Mouse (Mus musculus): Measurements from ENCODE around the gene Sirpa.
A peak's percentile ranks its signal among the peaks of the same experiment; 100 is the strongest.

The Sirpa gene

DNA sequence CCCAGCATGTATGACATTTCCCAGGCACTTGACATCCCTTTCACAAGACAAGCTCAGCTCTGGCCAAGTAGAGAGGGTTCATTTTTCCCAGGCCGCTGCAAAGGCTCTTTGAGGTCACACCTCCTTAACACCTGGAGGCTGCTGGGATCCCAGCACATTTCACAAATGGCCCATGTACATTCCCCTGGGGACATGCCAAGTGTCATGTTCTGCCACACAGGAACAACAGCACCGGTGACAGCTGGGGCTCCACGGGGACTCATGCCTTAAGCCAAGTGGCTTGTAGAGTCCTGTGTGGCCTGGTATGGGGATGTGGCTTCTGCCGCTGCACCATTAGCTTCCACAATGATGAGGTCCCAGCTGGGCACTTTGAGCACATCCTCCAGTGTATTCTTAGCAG is 60.0 kb downstream of the Sirpa start:
- DNase-seq = no peak

DNA sequence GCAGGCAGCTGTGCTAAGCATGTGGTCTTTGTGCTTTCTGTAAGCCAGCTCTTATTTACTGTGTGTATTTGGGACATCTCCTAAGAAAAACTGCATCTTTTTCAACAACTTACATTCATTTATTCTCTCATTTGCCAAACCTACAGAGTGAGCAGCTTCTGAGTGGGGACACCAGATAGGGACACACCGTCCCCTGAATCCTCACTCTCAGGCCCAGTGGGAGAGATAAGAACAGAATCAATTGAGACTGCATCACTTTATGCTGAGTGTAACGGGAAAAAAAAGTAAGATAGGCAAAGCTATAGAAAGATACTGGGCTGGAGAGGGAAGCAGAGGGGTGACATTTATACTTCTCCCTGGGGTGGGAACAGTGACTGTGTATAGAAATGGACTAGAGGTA is 61.0 kb downstream of the Sirpa start:
- DNase-seq = no peak

DNA sequence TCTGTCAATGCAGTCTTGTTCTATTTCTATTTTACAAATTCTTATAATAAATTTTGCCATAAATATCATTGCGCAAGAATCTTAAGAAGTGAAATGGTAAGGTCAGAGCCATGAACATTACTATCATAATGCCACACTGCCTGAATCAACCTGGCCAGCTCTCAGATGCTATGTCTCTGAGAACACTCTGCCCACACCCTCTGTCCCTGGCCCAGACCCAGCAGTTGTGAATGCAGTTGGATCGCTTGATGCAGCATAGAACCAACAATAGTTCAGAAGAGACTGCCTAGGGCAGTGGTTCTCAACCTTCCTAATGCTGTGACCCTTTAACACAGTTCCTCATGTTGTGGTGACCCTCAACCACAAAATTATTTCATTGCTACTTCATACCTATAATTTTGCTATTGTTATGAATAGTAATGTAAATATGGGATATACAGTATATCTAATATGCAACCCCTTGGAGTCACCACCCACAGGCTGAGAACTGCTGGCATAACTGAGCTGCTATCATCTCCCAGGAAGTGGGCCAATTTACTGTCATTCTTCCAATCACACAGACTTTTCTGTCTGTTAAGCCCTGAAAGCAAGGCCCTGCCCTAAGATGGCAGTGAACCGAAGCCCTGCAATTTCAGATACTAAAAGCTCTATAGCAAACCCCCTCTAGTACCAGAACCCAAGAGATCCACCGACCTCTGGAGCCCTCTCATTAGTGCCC is 61.8 kb downstream of the Sirpa start:
- no peak for DNase-seq

DNA sequence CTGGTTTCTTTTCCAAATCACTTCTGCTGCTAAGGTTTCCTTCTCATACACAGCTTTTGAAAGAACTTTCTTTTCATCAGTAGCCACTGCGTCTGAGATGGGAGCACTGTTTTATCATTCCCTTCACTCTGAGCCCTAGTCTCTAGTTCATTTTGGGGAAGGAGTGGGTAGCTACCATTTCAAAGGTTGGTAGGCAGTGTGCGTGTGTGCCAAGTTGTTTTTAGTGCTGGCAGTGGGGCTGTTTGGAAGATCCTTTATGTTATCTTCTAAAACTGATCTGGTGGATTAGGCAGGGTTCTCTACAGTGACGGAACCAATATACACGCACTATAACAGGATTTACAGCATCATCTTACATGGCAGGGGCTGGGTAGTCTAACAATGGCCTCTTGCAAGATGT is 62.4 kb downstream of the Sirpa start:
- DNase-seq = no peak

GRCm38 (mm10) chr2:129658796-129659195 is 66.2 kb downstream of the Sirpa start:
- no peak for DNase-seq

GRCm38 (mm10) chr2:129660020-129660419 is 67.4 kb downstream of the Sirpa start:
- DNase-seq = peak; percentile 29

GRCm38 (mm10) chr2:129662484-129662883 is 69.8 kb downstream of the Sirpa start:
- DNase-seq = no peak

DNA sequence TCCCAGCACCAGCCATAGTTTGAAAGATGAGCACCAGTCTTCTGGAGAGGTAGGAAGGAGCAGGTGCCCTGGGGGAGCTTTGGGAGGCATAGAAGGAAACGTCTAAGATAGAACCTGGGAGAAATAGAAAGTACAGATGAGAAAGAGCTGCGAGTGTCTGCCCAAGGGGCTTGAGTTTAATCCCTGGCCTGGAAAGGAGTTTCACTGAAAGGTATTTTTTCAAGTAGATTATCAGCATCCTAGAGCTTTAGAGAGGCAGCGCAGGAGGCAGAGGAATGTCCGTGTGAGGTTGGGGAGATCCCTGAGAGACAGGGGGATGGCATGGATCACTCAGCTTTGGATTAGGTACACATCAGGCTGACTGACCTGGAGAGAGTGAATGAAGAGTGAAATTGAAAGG is 79.3 kb downstream of the Sirpa start:
- DNase-seq = no peak

GRCm38 (mm10) chr2:129674935-129675634 is 82.5 kb downstream of the Sirpa start:
- DNase-seq = peak; percentile 90

DNA sequence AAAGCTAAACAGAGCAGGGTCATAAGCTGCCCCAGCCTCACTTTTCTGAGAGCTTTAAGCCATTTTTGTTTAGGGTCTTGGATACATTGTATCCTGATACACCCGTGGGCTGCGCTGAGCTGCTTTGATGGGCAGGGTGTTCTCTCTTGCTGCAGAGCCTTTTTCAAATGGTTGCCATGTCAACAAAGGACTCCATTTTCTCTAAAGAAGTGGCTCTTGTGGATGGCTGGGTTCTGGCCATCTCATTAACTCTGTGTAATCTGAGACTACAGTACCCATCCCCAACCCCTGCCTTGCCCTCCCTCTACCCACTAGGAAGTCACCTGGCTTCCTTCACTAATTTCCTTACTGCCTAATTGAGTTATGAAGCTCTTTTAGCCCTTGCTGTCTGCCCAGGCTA is 85.0 kb downstream of the Sirpa start:
- DNase-seq = no peak

DNA sequence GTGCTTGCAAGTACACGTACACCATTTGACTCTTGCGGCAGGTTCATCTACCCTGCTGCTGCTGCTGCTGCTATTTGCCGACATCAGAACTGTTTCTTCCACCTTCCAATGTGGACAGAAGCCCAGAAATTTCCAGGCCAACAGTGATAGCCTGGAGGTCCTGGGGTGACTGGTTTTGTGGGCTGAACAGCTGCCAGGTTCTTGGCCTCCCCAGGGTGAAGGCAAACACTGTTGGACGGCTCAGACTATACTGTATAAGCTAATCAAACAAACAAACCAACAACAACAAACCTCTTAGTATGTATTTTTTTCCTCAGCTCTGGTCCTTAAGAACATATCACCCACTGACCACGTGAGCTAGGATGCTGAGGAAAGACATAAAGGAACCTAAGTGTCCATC is 86.4 kb downstream of the Sirpa start:
- no peak for DNase-seq

- DNase-seq = no peak
These were observed 87.6 kb downstream of the Sirpa start for GRCm38 (mm10) chr2:129680236-129680635.
